Mouse (Mus musculus): ENCODE results near the gene Rer1. TPM values are rescaled to one million over a fixed set of nuclear protein-coding genes. Genes with fewer than 3 reads are reported as not detected.
A peak's percentile ranks its signal among the peaks of the same experiment; 100 is the strongest.

Gene Rer1
- polyA plus RNA-seq (2017; shearing (Covaris generic)), result 100 to 1,000 TPM in 1 of 2 experiments, 10 to 100 TPM in 1; 84.8 to 110 TPM

GRCm38 (mm10) chr4:155086108-155087024 lies at the start of gene Rer1, which contains the start of gene Morn1:
Rer1 (minus strand) TSS chr4:155086382.
Morn1 (plus strand) TSS chr4:155086577.
- peak; percentile 97 for ATAC-seq

GRCm38 (mm10) chr4:155134686-155135172 lies 48.5 kb upstream of the Rer1 start:
- ATAC-seq, result no peak

GRCm38 (mm10) chr4:155133658-155134417 lies 47.7 kb upstream of the Rer1 start:
- no peak for ATAC-seq

DNA sequence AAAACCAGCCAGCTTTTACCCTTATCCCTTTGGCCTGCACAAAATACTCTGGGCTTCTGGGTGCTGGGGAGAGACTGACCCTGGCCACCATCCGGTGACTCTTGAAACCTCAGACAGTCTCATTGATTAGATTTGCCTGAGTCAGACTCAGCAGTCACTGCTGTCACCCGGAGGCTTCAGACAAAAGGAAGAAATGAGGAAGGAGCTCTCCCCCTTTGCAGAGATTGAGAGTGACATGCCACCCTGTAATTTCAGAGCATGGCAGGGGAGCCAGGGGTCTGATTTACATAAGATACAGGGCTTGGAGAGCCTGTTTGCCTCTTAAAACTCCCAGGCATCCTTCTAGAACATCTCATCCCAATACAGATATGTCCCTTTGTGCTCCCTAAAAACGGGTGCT lies 47.0 kb upstream of the Rer1 start:
- ATAC-seq, result no peak

GRCm38 (mm10) chr4:155130616-155131015 lies 44.4 kb upstream of the Rer1 start:
- ATAC-seq, result no peak

DNA sequence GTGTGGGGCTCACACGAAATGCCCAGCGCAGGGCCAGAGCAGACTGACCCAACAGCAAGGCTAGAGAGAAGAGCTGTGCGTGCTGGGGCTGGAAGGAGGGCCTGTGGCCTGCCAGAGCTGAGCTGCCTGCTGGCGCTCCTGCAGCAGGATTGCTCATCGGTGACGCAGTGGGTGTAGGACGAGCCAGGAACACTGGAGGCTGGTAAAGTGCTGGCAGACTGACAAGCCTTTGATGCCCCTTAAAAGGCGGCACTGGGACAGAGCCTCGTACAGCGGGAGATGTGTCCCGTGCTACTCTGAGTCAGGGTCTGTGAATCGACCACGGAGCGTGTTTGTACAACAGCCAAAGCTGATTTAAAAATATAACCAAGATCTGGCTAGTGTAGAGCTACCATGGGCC lies 43.8 kb upstream of the Rer1 start:
- no peak for ATAC-seq

DNA sequence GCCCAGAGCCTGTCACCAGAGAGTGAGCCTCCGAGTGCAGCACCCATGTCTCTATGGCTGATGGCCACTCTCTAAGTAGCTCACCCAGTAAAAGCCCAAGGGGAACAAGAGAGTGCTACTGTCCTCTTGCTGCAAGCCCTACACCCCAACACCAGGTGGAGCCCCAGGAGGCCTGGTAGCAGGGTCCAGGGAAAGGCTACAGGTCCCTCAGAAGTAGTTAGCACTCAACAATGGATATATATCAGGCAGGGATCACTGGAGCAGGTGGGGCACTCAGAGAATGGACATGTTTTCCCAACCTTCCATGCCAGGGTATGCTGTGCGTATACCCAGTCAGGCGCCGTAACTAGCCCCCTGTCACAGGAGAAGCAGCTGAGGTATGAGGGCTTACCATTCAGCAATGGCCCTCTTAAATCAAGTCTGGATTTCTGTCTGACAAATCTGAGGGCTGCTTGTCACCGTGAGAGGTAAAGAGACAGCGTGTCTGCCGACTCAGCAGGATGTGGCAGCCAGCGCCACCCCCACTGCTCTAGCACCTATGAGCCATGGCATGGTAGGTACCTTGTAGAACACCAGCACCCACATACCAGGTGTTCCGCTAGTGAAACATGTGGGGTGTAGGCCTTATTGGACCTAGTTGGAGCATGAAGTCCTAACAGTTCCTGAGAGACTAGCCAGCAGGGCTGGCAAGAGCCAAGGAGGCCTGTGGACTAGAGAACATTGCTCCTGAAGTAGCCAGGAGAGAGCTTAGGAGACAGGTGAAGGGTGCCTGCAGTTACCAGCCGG lies 43.1 kb upstream of the Rer1 start:
- peak; percentile 83 for ATAC-seq

DNA sequence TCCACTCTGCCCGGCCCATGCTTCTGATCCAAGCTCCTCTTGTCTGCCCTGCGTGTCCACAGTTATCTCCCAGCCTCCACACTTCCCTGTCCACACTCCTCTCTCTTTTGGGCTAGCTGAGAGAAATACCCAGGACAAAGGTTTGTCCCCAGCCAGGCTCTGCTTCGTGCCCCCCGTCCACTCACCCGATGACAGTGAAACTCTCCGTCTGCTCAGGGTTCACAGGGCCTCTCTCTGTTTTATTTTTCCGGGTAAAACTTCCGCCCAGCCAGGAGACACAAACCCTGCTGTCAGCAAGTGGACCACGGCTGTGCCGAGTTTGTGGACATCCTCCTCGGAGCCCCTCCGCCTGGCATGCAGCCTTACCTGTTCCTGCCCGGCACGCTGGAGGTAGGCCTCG lies 42.2 kb upstream of the Rer1 start:
- ATAC-seq, result no peak

GRCm38 (mm10) chr4:155126602-155127372 lies 40.6 kb upstream of the Rer1 start:
- ATAC-seq, result peak; percentile 76

DNA sequence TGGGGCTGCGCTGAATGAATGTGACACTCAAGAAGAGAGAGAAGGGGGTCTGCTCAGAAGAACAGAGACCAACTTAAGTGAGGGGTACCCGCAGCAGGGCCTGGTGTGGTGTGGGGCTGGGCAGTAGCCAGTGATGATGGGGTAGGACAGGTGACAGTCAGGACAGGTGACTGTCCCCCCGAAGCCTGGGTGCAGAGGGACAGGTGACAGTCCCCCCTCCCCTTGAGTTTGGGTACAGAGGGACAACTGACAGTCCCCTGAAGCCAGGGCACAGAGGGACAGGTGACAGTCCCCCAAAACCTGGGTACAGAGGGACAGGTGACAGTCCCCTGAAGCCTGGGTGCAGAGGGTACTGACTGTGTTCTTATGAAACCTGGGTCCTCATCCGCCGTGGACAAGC lies 40.0 kb upstream of the Rer1 start:
- ATAC-seq, result no peak

- ATAC-seq, result no peak
Measured at GRCm38 (mm10) chr4:155125310-155125709, 39.1 kb upstream of the Rer1 start.

DNA sequence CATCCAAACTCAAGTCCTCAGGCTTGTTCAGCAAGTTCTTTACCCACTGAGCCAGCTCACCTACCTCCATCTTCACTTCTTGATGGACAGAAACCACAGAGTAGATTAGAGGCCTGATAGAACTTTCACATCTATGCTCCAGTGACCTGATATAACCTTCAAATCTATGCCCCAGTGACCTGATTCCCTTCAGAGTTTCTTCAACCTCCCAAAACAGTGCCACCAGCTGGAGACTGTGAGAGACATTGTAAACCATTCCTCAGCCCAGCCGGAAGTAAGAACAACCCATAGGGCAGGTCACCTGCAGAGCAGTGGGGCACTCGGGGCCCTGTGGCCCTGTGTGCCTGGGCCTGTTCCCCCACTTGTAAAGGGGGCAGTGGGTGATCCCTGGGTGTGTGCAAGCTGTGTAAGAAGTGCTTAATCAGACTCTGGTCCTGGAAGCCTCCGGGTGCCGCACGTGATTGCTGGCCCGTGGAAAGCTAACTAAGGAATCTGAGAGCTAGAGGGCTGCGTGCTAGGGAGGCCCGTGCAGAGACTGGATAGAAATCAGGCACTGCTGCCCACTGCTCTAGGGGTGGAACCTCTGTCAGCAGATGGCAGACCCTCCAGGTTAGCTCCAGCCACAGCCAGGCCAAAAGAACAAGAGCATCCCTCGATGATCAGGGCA lies 37.8 kb upstream of the Rer1 start:
- no peak for ATAC-seq

DNA sequence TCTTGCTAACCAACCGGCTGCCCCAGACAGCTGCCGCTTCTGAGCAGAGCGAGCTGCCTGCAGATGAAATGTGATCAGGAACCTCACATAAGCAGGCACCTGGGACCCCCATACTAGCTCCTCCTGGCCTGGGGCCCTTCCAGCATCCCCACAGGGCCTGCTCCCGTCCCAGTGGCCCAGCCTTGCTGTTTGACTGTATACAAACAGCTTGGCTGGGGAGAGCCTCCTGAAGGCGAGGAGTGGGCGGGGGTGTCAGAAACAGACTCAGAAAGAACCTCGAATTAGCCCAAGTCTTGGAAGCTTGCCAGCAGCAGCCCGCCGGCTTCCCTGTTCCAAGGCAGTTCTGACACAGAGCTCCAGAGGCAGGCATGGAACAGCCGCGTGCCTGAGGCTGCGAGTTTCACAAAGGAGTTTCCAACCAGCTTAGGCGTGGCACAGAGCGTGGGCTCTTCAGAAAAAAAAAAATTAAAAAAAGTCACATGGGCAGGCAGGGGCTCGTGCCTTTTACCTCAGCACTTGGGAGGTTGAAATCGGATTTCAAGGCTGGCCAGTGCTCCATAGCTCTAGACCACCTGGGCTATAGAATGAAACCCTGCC lies 36.4 kb upstream of the Rer1 start:
- no peak for ATAC-seq

GRCm38 (mm10) chr4:155121915-155122443 lies 35.8 kb upstream of the Rer1 start:
- ATAC-seq, result no peak

DNA sequence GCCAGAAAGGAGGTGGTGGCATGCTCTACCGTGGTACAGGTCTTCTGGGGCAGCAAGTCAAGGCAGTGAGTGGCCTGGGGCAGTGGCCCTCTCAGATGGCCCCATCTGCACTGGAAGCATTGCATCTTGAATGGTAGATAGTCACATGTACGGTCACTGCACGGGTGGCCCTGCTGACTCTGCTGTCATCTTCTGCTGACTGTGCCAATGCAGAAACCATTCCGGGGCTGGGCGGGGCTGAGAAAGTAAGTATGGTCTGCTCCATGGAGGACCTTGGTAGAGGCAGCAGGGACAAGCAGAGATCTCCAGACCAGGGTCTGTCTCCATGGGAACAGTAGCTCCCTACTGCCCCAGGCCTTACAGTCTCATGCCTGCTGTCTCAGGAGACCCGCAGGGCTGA lies 35.0 kb upstream of the Rer1 start:
- no peak for ATAC-seq

GRCm38 (mm10) chr4:155120583-155120982 lies 34.4 kb upstream of the Rer1 start:
- ATAC-seq, result no peak

- no peak for ATAC-seq
Measured at GRCm38 (mm10) chr4:155120038-155120437, 33.9 kb upstream of the Rer1 start.

DNA sequence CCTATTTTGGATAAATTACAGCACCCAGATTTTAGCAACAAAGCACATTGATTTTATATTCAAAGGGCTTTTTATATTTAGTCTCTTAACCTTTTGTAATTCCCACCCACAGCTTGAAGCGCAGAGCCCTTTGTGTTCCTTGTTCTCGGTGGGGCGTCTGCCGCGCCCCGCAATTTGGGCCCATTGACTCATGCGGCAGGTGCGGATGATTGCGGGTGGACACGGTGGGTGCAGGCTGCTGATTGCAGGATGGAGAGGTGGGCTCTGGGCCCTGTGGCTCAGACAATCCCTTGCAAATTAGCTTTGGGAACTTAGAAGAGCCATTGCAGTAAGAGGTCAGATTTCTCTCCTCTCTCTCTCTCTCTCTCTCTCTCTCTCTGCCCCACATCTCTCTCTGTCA lies 32.1 kb upstream of the Rer1 start:
- ATAC-seq, result no peak

DNA sequence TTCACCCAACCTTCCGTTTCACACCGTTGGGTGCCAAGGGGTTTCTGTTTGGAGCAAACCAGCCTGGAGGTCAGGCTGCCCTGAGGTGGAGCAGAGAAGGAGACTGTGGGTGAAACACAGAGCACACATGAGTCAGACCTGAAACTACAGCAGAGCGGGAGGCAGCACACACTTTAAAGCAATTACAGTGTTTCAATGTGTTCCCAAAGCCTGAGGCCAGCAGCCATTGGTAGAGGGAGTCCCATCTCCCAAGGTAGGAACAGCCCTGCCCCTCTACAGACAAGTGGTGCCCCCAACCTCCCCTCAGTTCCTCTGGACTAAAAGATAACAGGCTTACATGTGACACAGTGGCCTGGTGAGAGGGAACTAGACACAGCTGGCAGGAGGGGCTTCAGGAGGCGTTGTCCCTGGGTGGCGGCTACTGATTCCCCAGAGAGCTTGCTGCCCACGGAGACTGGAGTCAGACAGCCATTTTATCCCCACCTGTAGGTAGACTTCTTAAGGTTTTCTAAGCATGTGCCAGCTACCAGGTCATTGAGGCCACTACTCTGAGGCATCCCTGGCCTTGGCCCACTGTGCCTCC lies 31.3 kb upstream of the Rer1 start:
- no peak for ATAC-seq

DNA sequence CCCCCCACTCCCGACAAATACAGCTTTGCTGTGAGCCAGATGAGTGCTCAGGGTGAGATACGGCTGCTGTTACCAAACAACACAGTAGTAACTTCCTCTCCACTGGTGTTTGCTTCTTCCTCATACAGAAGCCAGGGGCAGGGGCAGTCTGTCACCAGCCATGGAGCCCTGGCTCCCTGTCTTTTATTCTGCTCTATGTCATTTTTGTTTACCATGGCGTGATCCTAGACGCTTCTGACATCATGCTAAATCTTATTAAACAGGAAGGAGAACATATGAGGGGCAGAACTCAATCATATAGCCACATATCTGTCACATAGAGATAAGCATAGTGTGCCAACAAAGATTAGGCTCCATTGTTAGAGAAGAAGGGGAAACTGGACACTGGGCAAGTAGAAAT lies 30.4 kb upstream of the Rer1 start:
- ATAC-seq, result no peak

Measured in CD4-positive, CD25-positive, alpha-beta regulatory T cell, adult 4 months (primary cell).